Mouse (Mus musculus): Measurements from ENCODE around the gene Gm11437. TPM values are rescaled to one million over a fixed set of nuclear protein-coding genes. Genes with fewer than 3 reads are reported as not detected.

Gene Gm11437
- polyA plus RNA-seq, 1 experiment from 2014 or later, result 0.24 TPM

GRCm38 (mm10) chr11:84134331-84134860 is 32.9 kb downstream of the Gm11437 start:
- no peak overlapping the region for H3K4me2 ChIP-seq
- H3K36me3 ChIP-seq, result peaks cover 2% of the 10 kb centered on the region; the same call in 1 of the 2 replicates
- H3K27me3 ChIP-seq (replicated peaks), result no peaks in the 10 kb centered on the region
- peaks cover 13% of the 10 kb centered on the region for H3K4me1 ChIP-seq
- ATAC-seq (ENCODE audit: low FRiP score), result no peak
- no peaks in the 10 kb centered on the region for H3K9me3 ChIP-seq (replicated peaks)
- no peak overlapping the region for H3K4me3 ChIP-seq (replicated peaks)
- WGBS, result 91% methylated on average over 2 of the region's 2 CpGs
- H3K9ac ChIP-seq (replicated peaks), result no peak overlapping the region
- H3K27ac ChIP-seq (replicated peaks), result no peak overlapping the region

- 2% methylated on average over 11 of the region's 11 CpGs for WGBS
- ATAC-seq (ENCODE audit: low FRiP score), result peak; percentile 28
Measured at GRCm38 (mm10) chr11:84129799-84130185, 37.5 kb downstream of the Gm11437 start.

GRCm38 (mm10) chr11:84128943-84129798 is 38.1 kb downstream of the Gm11437 start, which contains the start of the genes Tada2a and Acaca:
TSS of gene Tada2a (minus strand) at chr11:84129600.
TSS of gene Acaca (plus strand) at chr11:84129672.
- Histone ChIP-seq H3K9ac (replicated peaks) (peak within 1 kb of the TSS; percentile 63), H3K27me3 (replicated peaks) (no peaks in the 10 kb centered on the region), H3K27ac (replicated peaks) (peak within 1 kb of the TSS; percentile 76), H3K4me1 (peaks cover 20% of the 10 kb centered on the region), H3K9me3 (replicated peaks) (no peaks in the 10 kb centered on the region), H3K4me3 (replicated peaks) (peak within 1 kb of the TSS; percentile 63), H3K4me2 (peak within 1 kb of the TSS; percentile 76), H3K36me3 (peaks cover 22% of the 10 kb centered on the region)
- WGBS, result under 1% methylated on average over 67 of the region's 83 CpGs
- peak; percentile 94 for ATAC-seq (ENCODE audit: low FRiP score)

More at GRCm38 (mm10) chr11:84129799-84130185, 37.5 kb downstream of the Gm11437 start:
- Histone ChIP-seq H3K27me3 (replicated peaks) (no peaks in the 10 kb centered on the region), H3K36me3 (peaks cover 18% of the 10 kb centered on the region), H3K4me2 (peak overlapping the region; percentile 76), H3K9me3 (replicated peaks) (no peaks in the 10 kb centered on the region), H3K27ac (replicated peaks) (peak overlapping the region; percentile 76), H3K4me3 (replicated peaks) (peak overlapping the region; percentile 63), H3K4me1 (peaks cover 20% of the 10 kb centered on the region), H3K9ac (replicated peaks) (peak overlapping the region; percentile 63)

- Histone ChIP-seq H3K9me3 (replicated peaks) (no peaks in the 10 kb centered on the region), H3K27ac (replicated peaks) (no peak overlapping the region), H3K4me3 (replicated peaks) (peak overlapping the region; percentile 63), H3K4me2 (peak overlapping the region; percentile 76), H3K9ac (replicated peaks) (no peak overlapping the region), H3K27me3 (replicated peaks) (no peaks in the 10 kb centered on the region), H3K36me3 (peaks cover 22% of the 10 kb centered on the region), H3K4me1 (peaks cover 20% of the 10 kb centered on the region)
- 83% methylated on average over 4 of the region's 4 CpGs for WGBS
- ATAC-seq (ENCODE audit: low FRiP score), result no peak
Measured at GRCm38 (mm10) chr11:84127977-84128376, 39.3 kb downstream of the Gm11437 start.

- no peak overlapping the region for H3K27ac ChIP-seq (replicated peaks)
- no peaks in the 10 kb centered on the region for H3K9me3 ChIP-seq (replicated peaks)
- ATAC-seq (ENCODE audit: low FRiP score), result no peak
- H3K27me3 ChIP-seq (replicated peaks), result no peaks in the 10 kb centered on the region
- 44% methylated on average over 12 of the region's 12 CpGs for WGBS
- H3K4me1 ChIP-seq, result 0 out of 2 replicates have a peak, but pooled peaks cover 4% of the 10 kb centered on the region
- no peak overlapping the region for H3K4me3 ChIP-seq (replicated peaks)
- peaks cover 73% of the 10 kb centered on the region for H3K36me3 ChIP-seq
- H3K4me2 ChIP-seq, result no peak overlapping the region
- no peak overlapping the region for H3K9ac ChIP-seq (replicated peaks)
Measured at GRCm38 (mm10) chr11:84121051-84121956, 46.0 kb downstream of the Gm11437 start.

- H3K27me3 ChIP-seq (replicated peaks), result no peaks in the 10 kb centered on the region
- 0 out of 2 replicates have a peak, but pooled peaks cover 4% of the 10 kb centered on the region for H3K4me1 ChIP-seq
- ATAC-seq (ENCODE audit: low FRiP score), result no peak
- H3K9me3 ChIP-seq (replicated peaks), result no peaks in the 10 kb centered on the region
- H3K4me2 ChIP-seq, result no peak overlapping the region
- peaks cover 71% of the 10 kb centered on the region for H3K36me3 ChIP-seq
- H3K27ac ChIP-seq (replicated peaks), result no peak overlapping the region
- 88% methylated on average over 4 of the region's 4 CpGs for WGBS
- no peak overlapping the region for H3K9ac ChIP-seq (replicated peaks)
- no peak overlapping the region for H3K4me3 ChIP-seq (replicated peaks)
Measured at GRCm38 (mm10) chr11:84117431-84117830, 49.8 kb downstream of the Gm11437 start.

- Histone ChIP-seq H3K27ac (replicated peaks) (no peak overlapping the region), H3K27me3 (replicated peaks) (no peaks in the 10 kb centered on the region), H3K4me1 (no peaks in the 10 kb centered on the region), H3K4me3 (replicated peaks) (no peak overlapping the region), H3K4me2 (no peak overlapping the region), H3K9me3 (replicated peaks) (no peaks in the 10 kb centered on the region), H3K36me3 (peaks cover 63% of the 10 kb centered on the region), H3K9ac (replicated peaks) (no peak overlapping the region)
- 70% methylated on average over 2 of the region's 2 CpGs for WGBS
- ATAC-seq (ENCODE audit: low FRiP score), result no peak
Measured at GRCm38 (mm10) chr11:84116221-84116620, 51.1 kb downstream of the Gm11437 start.

- no peak for ATAC-seq (ENCODE audit: low FRiP score)
- Histone ChIP-seq H3K9me3 (replicated peaks) (no peaks in the 10 kb centered on the region), H3K27me3 (replicated peaks) (no peaks in the 10 kb centered on the region), H3K36me3 (peaks cover 61% of the 10 kb centered on the region), H3K4me2 (no peak overlapping the region), H3K27ac (replicated peaks) (no peak overlapping the region), H3K4me3 (replicated peaks) (no peak overlapping the region), H3K4me1 (no peaks in the 10 kb centered on the region), H3K9ac (replicated peaks) (no peak overlapping the region)
- WGBS, result 68% methylated on average over 9 of the region's 9 CpGs
Measured at GRCm38 (mm10) chr11:84115646-84116045, 51.6 kb downstream of the Gm11437 start.

GRCm38 (mm10) chr11:84113623-84114022 is 53.7 kb downstream of the Gm11437 start:
- Histone ChIP-seq H3K4me1 (no peaks in the 10 kb centered on the region), H3K4me3 (replicated peaks) (no peak overlapping the region), H3K27me3 (replicated peaks) (no peaks in the 10 kb centered on the region), H3K9ac (replicated peaks) (no peak overlapping the region), H3K4me2 (no peak overlapping the region), H3K36me3 (peaks cover 57% of the 10 kb centered on the region), H3K27ac (replicated peaks) (no peak overlapping the region), H3K9me3 (replicated peaks) (no peaks in the 10 kb centered on the region)
- no peak for ATAC-seq (ENCODE audit: low FRiP score)
- WGBS, result 94% methylated on average over 5 of the region's 5 CpGs

GRCm38 (mm10) chr11:84107137-84107536 is 60.1 kb downstream of the Gm11437 start:
- Histone ChIP-seq H3K9me3 (replicated peaks) (no peaks in the 10 kb centered on the region), H3K36me3 (peaks cover 82% of the 10 kb centered on the region), H3K4me2 (no peak overlapping the region), H3K27ac (replicated peaks) (no peak overlapping the region), H3K27me3 (replicated peaks) (no peaks in the 10 kb centered on the region), H3K4me1 (no peaks in the 10 kb centered on the region), H3K4me3 (replicated peaks) (no peak overlapping the region), H3K9ac (replicated peaks) (no peak overlapping the region)
- 77% methylated on average over 2 of the region's 2 CpGs for WGBS
- no peak for ATAC-seq (ENCODE audit: low FRiP score)

- H3K27me3 ChIP-seq (replicated peaks), result no peaks in the 10 kb centered on the region
- H3K4me2 ChIP-seq, result no peak overlapping the region
- no peaks in the 10 kb centered on the region for H3K9me3 ChIP-seq (replicated peaks)
- peaks cover 84% of the 10 kb centered on the region for H3K36me3 ChIP-seq
- no peak overlapping the region for H3K4me3 ChIP-seq (replicated peaks)
- H3K4me1 ChIP-seq, result no peaks in the 10 kb centered on the region
- no peak for ATAC-seq (ENCODE audit: low FRiP score)
- 89% methylated on average over 6 of the region's 6 CpGs for WGBS
- no peak overlapping the region for H3K9ac ChIP-seq (replicated peaks)
- H3K27ac ChIP-seq (replicated peaks), result no peak overlapping the region
Measured at GRCm38 (mm10) chr11:84104036-84104435, 63.2 kb downstream of the Gm11437 start.

Measured in neural tube, embryonic 15.5 days (tissue).